In the genomic region with DNA sequence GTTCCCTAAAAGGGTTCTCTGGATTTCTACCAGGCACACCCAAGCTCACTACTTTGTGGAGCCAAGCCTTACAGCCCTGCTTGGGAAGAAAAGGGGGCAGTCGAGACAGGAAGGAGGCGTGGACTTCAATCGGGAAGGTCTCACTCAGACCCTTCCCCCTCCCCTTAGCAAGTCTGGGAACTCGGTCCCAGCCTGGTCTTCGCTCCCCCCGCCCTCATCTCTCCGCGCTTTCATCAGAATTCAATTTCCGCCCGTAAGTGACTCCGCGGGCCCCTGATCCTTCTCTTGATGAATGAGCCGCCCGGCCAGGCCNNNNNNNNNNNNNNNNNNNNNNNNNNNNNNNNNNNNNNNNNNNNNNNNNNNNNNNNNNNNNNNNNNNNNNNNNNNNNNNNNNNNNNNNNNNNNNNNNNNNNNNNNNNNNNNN, we compare ENCODE assay signal across 10 mouse cellular contexts.
A peak's percentile ranks its signal among the peaks of the same experiment; 100 is the strongest.
DNase-seq lines count a peak whose midpoint lies in the region; ATAC-seq lines count a peak whose summit lies in the region.
"Had no signal": no experiment of that assay in that cellular context is flagged by ENCODE, and none has a peak within 500 bp of the region (broad histone marks: within the 10 kb centered on the region; RNA-seq: fewer than 3 reads in every experiment).

No protein-coding gene starts in this region.

- H3K27ac ChIP-seq in lung, embryonic 15.5 days = no peak overlapping the region
- H3K27ac ChIP-seq in forebrain, embryonic 11.5 days (ENCODE audit: low read depth, low read length) = no peak overlapping the region
- H3K27ac ChIP-seq in limb, embryonic 11.5 days (replicated peaks; ENCODE audit: low read depth, low read length) = no peak overlapping the region
- H3K27ac ChIP-seq in stomach, embryonic 15.5 days = no peak overlapping the region

- H3K9me3 ChIP-seq in lung, embryonic 15.5 days = no peaks in the 10 kb centered on the region
- H3K9me3 ChIP-seq in forebrain, embryonic 11.5 days (ENCODE audit: control insufficient read depth, low read length) = no peaks in the 10 kb centered on the region
- H3K9me3 ChIP-seq in limb, embryonic 11.5 days (ENCODE audit: control insufficient read depth, low read length) = no peaks in the 10 kb centered on the region
- no peaks in the 10 kb centered on the region for H3K9me3 ChIP-seq in stomach, embryonic 15.5 days

- H3K4me2 ChIP-seq in lung, embryonic 15.5 days = peak overlapping the region; percentile 62
- H3K4me2 ChIP-seq in forebrain, embryonic 11.5 days (ENCODE audit: low read depth, low read length, severe bottlenecking) = peak overlapping the region; percentile 59
- H3K4me2 ChIP-seq in limb, embryonic 11.5 days (ENCODE audit: low read depth, severe bottlenecking) = peak overlapping the region; percentile 61
- peak overlapping the region; percentile 50 for H3K4me2 ChIP-seq in stomach, embryonic 15.5 days

- H3K4me3 ChIP-seq in lung, embryonic 15.5 days = peak overlapping the region; percentile 31
- H3K4me3 ChIP-seq in forebrain, embryonic 11.5 days (ENCODE audit: low read depth, low read length) = peak overlapping the region; percentile 29
- H3K4me3 ChIP-seq in limb, embryonic 11.5 days (ENCODE audit: low read depth, low read length) = peak overlapping the region; percentile 27
- peak overlapping the region; percentile 19 for H3K4me3 ChIP-seq in stomach, embryonic 15.5 days (replicated peaks)

- peaks cover 17% of the 10 kb centered on the region for H3K4me1 ChIP-seq in lung, embryonic 15.5 days
- H3K4me1 ChIP-seq in forebrain, embryonic 11.5 days (replicated peaks; ENCODE audit: control insufficient read depth, insufficient read depth, low read length) = peaks cover 15% of the 10 kb centered on the region
- H3K4me1 ChIP-seq in limb, embryonic 11.5 days (ENCODE audit: control insufficient read depth, insufficient read depth, low read length) = peaks cover 24% of the 10 kb centered on the region
- peaks cover 17% of the 10 kb centered on the region; the same call in 1 of the 2 replicates for H3K4me1 ChIP-seq in stomach, embryonic 15.5 days

- peaks cover 82% of the 10 kb centered on the region for H3K27me3 ChIP-seq in lung, embryonic 15.5 days
- H3K27me3 ChIP-seq in forebrain, embryonic 11.5 days (ENCODE audit: control insufficient read depth, insufficient read depth, low read length) = peaks cover 60% of the 10 kb centered on the region
- peaks cover 55% of the 10 kb centered on the region for H3K27me3 ChIP-seq in limb, embryonic 11.5 days (ENCODE audit: control insufficient read depth, insufficient read depth, low read length)
- peaks cover 80% of the 10 kb centered on the region for H3K27me3 ChIP-seq in stomach, embryonic 15.5 days (replicated peaks)

- under 1% methylated on average over 14 of the region's 14 CpGs for WGBS in lung, embryonic 15.5 days
- WGBS in forebrain, embryonic 11.5 days = under 1% methylated on average over 14 of the region's 14 CpGs
- 1% methylated on average over 14 of the region's 14 CpGs for WGBS in limb, embryonic 11.5 days
- WGBS in stomach, embryonic 15.5 days = under 1% methylated on average over 14 of the region's 14 CpGs

- H3K9ac ChIP-seq in lung, embryonic 15.5 days = no peak overlapping the region
- H3K9ac ChIP-seq in forebrain, embryonic 11.5 days (ENCODE audit: low read length) = peak overlapping the region; percentile 43; the same call in 1 of the 2 replicates
- no peak overlapping the region for H3K9ac ChIP-seq in limb, embryonic 11.5 days (ENCODE audit: low read length)
- no peak overlapping the region for H3K9ac ChIP-seq in stomach, embryonic 15.5 days

- peak; percentile 72; the same call in 1 of the 2 replicates for ATAC-seq in lung, embryonic 15.5 days (ENCODE audit: borderline replicate concordance, extremely low read depth, low FRiP score, low TSS enrichment)
- ATAC-seq in forebrain, embryonic 11.5 days (replicated peaks; ENCODE audit: low FRiP score) = 0 out of 2 replicates have a peak, but pooled peaks have one; percentile 49
- ATAC-seq in limb, embryonic 11.5 days (ENCODE audit: insufficient number of reproducible peaks, low FRiP score, low TSS enrichment, low read depth) = peak; percentile 61; the same call in 1 of the 2 replicates
- ATAC-seq in stomach, embryonic 15.5 days (ENCODE audit: insufficient read depth, low FRiP score, low read depth) = no peak; the same call in 1 of the 2 replicates
- ATAC-seq: Patski had no signal

- intact Hi-C loops in left cerebral cortex, postnatal 14 days (cut with DNase I) = loop anchor here (5.0 kb wide), 1 partner anchor 83 kb away; no protein-coding TSS in a partner anchor

- H3K36me3 ChIP-seq in lung, embryonic 15.5 days = no peaks in the 10 kb centered on the region
- H3K36me3 ChIP-seq in forebrain, embryonic 11.5 days (ENCODE audit: control insufficient read depth, insufficient read depth, low read length) = no peaks in the 10 kb centered on the region
- H3K36me3 ChIP-seq in limb, embryonic 11.5 days (ENCODE audit: control insufficient read depth, insufficient read depth, low read length) = no peaks in the 10 kb centered on the region
- no peaks in the 10 kb centered on the region for H3K36me3 ChIP-seq in stomach, embryonic 15.5 days

- no peak for DNase-seq in lung, adult 18-20 months
- DNase-seq in forebrain, embryonic 11.5 days (ENCODE audit: low spot score) = peak; percentile 77
- peak; percentile 69 for DNase-seq in limb, embryonic 11.5 days (ENCODE audit: low spot score)
- DNase-seq in left cerebral cortex, postnatal 14 days (ENCODE audit: low spot score in 2 of 2) = no peak
- DNase-seq in thymus, postnatal 4 days = no peak
- no peak for DNase-seq in cerebellum, postnatal 36 days
- DNase-seq: cerebellum, adult 11-12 months had no signal

Comparison
In these comparisons a context has a peak if more than half of its experiments do, and no peak if none do; other contexts are left out.
1. DNase-seq: peak in forebrain, embryonic 11.5 days (single experiment) and limb, embryonic 11.5 days (single experiment); none in lung, adult 18-20 months (0 of 2), left cerebral cortex, postnatal 14 days (0 of 2), thymus, postnatal 4 days (single experiment) and cerebellum, postnatal 36 days (0 of 2).
2. Peak in every context shown above with its lines, with median percentiles within 50 percentile points of each other: H3K4me2 ChIP-seq and H3K4me3 ChIP-seq.